Mouse (Mus musculus): ENCODE results near the gene Insl6.

Insl6 gene

GRCm38 (mm10) chr19:29287863-29288262 lies 37.3 kb downstream of the Insl6 start:
- DNase-seq (ENCODE audit: low read depth, low spot score) = peak; percentile 37

GRCm38 (mm10) chr19:29285451-29285869 lies 39.7 kb downstream of the Insl6 start:
- DNase-seq (ENCODE audit: low read depth, low spot score) = peak; percentile 88

DNA sequence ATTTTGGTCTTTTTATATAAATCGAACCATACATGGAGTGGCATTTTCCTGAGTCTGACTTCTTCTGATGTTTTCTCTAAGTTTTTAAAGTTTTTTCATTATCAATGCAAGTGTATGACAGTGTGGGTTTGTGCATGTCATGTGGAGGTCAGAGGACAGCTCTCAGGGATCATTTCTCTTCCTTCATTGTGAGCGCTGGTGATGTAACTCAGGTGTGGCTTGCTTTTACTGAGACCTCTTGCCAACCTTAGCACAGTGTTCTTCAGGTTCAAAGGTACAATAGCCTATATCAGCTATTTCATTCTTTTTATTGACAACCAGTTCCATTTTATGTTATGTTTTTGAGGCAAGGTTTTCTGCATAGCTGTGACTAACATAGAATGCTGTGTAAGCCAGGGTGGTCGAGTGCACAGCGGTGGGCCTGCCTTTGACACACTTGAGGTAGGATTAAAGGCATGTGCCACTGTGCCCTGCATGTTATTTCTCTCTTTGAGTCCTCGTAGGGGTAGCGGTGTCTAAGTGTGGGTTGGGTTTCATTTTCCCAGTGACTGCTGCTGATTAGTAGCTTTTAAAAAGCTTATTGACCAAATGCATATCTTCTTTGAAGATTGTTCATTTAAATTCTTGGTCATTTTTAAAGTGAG lies 46.1 kb downstream of the Insl6 start:
- DNase-seq (ENCODE audit: low read depth, low spot score) = no peak

GRCm38 (mm10) chr19:29276414-29276813 lies 48.7 kb downstream of the Insl6 start:
- DNase-seq (ENCODE audit: low read depth, low spot score) = no peak

GRCm38 (mm10) chr19:29272011-29272809 lies 52.9 kb downstream of the Insl6 start:
- DNase-seq (ENCODE audit: low read depth, low spot score) = peak; percentile 71
